Mouse (Mus musculus) A20 (cell line): ENCODE data around the gene Gpd2.

Source experiments
- DNase-seq: peaks from one replicate; pipeline ENCODE4 v3.0.0-alpha.2; 2011; ENCODE audit warnings: low read depth, low spot score

Gpd2 gene

DNA sequence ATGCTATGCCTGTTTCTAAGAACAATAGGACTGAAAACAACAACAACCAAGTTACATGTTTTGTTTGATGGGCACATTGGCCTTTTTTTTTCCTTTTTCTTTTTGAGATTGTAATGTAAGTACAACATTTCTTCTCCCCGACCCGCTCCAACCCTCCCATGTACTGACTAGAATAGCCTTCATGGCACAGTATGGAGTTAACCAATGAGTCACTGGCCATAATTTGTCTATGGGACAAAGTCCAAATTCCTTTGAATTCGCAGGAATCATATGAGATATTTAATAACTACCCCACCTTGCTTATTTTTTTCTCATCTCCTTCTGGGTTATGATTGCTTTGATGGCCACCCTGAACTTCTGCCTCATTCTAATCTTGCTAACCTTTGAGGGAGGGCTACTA, 12.7 kb downstream of the Gpd2 start:
- DNase-seq = no peak

DNA sequence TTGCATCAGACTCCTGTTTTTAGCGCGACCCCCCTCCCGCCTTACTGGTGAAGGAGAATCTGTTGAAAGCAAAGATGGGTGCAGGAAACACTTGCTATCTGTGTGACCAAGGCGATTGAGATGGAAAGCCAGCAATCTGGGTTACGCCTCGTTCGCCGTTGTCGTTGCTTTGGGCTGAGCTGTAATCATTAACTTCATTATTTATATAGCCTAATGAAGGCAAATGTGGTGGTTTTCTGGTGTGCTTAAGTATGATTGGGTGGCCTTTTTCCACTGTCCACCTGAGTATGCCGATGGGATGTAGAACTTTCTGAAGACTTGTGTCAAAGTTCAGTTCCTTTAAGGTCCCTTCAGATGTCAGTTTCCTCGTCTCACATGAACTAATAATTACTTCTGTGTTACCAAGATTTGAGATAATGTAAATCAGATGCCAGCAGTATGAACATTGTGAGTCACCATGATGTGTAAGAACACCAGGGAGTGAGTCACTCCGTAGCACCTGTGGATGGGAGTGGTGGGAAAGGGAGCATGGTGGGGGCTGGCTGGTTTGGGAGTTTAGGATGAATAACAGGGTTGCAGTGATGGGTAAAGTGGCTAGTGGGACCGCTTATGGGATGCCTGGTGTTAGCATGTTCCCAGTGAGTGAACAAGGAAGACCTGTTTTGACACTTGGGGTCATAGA, 14.3 kb downstream of the Gpd2 start:
- no peak for DNase-seq

DNA sequence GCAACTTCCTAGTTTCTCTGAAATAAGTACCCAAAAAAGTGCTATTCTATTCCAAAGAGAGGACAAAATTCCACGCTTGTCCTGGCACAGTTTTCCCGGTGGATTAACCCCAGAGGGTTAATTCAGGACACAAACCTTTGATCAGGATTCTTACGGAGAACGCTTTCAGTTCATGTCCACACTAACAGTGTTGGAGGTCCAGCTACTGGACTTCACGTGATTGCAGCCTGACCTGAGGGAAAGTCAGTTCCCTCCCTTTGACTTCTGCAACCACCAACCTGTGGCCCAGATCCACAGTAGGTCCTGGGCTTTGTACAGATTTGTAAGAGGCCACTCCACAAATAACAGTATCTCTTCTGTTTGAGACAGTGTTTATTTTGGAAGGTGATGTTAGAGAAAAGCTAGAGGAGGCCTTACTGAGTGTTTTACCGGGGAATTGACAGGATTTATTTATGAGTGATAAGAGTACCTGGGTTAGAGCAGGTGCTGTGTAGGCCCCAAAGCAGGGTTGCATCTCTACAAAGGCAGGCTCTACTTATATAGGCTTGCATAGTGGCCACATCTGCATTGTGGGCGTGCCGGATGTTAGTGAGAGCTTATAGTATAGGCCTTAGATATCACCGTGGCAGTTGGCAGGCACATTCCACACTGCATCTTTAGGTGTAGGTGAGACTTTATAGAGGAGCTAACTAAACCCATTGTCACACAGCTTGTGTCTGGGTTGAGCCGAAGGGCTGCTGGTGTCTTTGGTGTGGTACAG, 15.3 kb downstream of the Gpd2 start:
- DNase-seq = no peak

DNA sequence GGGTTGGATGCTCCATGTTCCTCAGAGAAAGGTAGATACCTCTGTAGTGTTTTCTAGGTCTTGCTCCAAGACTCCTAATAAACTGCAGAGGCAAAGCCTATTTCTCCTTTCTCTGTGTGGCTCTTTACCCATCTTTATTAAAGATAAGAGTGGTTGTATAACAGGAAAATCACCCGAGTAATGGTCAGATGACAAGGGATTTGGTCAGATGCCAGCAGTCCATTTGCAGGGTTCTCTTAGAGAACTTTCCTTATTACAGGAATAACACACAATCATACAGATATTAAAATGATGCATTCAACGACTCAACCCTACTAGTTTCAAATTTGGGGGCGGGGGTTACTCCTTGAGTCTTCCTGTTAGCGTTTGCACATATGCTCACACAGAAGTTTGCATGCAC, 16.8 kb downstream of the Gpd2 start:
- DNase-seq = no peak

DNA sequence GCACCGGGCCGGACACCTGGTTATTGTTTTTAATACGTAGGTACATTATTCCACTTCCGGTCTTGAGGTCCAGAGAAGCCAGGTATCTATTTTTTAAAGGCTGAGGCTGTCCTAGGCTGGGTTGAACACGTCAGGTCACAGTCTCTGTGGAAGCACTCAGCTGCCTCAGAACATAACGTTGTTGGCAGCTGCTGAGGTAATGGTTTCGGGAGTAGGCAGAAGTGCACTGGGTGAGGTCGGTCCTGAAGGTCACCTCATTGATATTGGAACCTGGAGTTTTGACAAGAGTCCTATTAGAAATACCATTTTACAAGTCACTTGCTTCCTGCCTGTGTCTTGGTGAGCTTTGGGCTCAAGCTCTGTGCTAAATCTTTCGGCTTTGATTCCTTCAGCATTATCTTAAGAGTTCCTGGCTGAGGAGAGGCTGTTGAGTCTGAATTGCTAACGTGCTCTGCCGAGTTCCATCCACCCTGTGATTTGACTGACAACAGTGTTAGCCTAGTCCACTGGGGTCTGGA, 17.8 kb downstream of the Gpd2 start:
- no peak for DNase-seq

DNA sequence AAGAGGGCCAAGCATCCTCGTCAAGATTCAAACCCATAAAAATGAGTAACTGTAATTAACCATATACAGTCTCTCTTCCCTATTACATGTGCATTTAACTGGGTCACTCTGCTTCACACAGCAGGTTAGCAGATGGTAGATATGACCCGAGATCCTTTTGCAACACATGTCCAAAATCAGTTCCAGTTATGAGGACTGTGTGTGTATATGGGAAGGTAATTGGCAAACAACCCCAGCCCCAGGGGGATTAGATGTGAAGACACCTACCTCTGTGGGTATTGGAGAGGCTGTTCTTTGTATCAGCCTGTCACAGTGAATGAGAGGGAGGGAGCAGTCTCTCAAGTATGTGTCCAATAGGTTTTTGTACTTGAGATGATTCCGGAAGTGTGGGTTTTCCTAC, 18.4 kb downstream of the Gpd2 start:
- DNase-seq = no peak

DNA sequence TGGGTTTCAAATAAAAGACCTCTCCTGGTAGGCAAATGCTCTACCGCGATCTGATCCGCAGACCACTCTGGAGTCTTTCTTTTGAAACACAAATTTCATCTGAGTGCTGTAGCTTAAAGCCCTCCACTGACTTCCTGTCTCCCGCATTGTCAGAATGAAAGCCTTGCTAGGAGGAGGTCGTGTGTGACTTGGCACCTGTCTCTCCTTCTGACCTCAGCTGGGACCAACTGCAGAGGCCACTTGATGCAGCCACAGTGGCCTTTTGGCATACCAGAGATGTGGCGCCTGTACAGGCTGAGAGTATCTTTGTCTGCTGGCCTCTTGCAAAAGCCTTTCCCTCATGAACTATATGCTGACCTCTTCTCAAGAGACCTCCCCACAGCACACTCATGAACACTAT, 19.0 kb downstream of the Gpd2 start:
- peak; percentile 64 for DNase-seq

DNA sequence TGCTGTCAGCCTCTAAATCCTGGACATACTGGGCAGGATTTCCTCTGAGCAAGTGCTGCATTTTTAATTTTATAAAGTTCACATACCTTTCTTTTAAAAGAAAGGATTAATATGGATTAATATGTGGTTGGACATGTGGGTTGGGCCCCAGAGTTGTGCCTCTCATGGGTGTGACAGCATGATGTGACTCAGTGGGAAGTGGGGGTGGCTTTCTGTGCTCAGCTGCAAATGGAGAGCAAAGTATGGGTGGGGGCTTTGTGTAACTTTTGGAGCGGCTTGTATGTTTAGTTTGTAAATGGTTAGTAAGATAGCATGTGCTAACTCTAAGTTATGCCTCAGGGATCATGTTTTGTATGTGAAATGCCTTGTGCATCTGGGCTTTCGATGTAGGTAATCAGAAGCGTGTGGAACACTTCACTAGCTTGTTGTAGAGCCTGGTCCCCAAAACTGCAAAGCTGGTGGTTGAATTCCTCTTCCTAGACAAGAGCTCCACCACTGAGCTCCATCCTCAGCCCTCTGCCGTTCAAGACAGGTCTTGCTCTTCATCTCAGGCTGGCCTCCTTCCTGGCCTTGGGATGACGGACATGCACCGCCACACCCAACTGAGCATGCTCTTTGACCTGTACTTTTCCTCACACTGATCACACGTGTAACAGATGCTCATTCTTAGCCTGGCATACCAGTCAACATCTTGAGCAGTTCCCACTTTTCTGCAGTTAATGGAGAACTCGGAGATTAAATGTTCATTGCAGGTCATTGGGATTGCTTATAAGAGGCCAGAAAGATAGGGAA, 24.0 kb downstream of the Gpd2 start:
- DNase-seq = no peak

DNA sequence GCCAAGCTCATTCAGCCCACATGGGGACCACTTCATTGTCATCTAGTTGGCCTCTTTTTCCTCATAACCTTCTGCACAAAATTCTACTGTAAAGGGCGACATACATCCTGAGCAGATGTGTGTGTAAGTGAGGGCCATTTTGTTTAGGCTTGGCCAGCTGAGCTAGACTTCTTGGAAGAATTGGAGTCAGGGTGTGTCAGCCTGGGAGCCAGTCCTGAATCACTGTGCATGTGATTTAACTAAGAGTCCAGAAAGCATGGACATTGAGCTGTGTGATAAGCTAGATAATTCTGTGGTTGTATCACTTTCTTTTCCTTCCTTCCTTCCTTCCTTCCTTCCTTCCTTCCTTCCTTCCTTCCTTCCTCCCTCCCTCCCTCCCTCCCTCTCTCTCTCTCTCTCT, 26.0 kb downstream of the Gpd2 start:
- DNase-seq = no peak

DNA sequence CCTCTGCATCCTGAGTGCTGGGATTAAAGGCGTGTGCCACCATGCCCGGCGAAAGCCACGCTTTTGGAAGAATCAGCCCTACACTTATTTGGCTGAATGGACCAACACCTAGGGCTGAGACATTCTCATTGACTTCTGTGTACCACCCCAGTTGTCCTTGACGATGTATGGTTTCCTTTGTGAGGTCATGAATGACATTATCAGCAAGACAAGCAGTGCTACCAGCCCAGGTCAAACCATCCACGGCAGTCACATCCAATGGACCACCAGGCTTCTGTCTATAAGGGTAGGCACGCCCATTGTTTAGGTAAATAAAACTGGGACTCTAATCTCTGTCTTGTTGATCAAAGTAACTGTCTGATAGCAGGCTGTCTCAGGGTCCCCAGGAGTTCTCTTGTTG, 27.5 kb downstream of the Gpd2 start:
- no peak for DNase-seq

DNA sequence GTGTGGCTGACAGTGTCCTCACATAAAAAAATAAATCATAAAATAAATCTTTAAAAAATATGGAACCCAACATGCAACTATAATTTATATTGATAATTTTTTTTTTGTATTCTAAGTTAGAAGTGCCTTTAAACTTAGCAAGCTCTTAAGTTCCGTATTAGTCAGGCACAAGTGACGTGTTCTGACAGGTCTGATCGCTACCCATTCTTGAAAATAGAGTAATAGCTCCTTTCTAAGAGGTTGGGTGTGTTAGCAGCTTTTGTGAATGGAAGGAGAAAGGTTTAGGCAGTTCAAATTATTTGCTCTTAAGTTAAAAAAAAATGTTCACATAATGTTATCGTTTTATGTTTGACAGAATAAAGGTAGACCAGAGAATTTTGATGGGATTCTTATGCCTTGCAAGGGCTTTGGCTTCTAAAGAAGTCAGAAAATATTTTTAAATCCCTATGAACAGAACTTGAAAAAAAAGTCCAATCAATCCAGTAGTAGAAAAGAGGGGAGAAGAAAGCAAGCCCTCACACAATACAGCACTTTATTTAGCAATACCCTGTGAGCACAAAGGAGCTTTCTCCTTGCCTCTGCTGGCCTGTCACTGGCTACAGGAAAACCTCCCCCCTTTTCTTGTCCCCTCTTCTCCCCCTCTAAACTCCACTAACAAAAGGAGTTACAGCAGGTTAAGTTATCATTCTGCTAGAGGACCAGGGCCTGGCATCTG, 29.4 kb downstream of the Gpd2 start:
- no peak for DNase-seq

DNA sequence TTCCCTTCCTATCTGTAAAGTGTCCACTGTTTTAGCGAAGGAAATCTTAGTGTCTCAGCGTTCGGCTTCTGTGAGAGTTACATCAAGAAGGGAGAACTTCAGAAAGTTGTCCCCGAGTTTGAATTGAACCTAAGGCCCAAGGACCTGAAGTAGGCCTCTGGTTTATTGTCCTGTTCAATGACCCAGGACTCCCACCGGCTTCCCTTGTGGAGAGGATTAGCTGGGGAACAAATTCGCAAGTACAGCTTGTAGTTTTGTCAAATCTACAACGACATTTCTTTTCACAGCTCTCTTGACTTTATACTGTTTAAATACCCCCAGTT, 29.9 kb downstream of the Gpd2 start:
- no peak for DNase-seq

DNA sequence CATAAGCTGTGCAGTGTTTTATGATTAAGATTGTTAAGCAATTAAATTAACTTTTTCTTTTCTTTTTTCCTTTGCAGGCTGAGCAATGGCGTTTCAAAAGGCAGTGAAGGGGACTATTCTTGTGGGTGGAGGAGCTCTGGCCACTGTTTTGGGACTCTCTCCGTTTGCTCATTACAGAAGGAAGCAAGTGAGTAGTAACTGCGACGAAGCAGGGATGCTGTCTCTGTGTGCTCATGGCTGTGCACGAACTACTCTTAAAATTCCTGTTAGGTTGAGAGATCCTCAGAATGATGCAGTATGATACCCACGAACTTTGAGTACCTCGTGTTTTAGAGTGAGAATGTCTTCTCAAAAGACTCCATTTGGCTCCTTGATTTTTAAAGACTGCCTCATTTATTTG, 30.5 kb downstream of the Gpd2 start:
- no peak for DNase-seq

DNA sequence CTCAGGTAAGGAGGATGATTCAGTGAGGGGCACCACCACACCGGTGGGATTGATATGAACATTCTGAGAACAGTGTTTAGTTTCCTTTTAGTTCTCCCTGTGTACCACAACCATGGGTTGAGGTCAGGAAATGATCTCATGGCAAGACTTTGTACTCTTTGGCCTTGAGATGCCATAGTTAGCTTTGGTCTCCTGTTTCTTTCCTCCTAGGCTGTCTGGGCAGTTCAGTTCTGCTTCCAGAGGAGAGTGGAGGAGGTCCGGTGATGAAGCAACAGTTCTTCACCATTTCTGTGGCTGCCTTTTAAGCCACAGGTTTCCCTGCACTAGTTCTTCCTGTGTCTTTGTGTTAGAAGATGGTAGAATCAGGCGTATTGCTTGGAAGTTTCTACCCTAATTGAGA, 31.4 kb downstream of the Gpd2 start:
- no peak for DNase-seq

DNA sequence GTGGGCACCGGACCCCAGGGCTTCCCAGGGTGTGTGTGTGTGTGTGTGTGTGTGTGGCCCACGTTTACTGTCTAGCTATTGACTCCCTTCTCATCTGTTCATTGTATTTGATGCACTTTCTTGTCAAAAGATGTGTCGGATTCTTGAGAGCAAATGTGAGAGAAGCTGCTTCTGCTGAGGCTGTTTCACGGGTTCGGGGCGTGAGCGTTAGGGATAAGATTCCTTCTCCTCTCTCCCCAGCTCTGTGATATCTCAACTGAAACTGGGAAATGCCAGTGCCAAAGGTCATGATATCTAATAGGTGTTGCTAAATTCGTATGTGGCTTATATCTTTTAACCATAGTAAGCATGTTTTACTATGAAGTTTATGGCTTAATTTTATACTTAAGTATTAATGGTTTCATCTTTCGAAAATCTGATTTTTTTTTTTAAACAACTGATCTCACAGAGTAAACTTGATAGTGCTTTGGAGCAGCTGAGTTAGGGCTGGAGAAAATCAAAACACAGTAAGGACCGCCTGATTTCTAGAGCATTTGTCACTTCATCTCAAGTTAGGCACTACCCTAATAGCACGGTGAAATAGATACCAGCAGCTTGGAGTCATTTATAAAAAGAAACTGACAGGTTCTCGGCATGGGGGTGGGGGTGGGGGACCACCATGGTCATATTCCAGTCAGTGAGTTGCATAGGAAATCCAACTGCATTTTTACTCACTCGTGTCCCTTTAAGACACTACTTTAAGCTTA, 32.4 kb downstream of the Gpd2 start:
- no peak for DNase-seq

DNA sequence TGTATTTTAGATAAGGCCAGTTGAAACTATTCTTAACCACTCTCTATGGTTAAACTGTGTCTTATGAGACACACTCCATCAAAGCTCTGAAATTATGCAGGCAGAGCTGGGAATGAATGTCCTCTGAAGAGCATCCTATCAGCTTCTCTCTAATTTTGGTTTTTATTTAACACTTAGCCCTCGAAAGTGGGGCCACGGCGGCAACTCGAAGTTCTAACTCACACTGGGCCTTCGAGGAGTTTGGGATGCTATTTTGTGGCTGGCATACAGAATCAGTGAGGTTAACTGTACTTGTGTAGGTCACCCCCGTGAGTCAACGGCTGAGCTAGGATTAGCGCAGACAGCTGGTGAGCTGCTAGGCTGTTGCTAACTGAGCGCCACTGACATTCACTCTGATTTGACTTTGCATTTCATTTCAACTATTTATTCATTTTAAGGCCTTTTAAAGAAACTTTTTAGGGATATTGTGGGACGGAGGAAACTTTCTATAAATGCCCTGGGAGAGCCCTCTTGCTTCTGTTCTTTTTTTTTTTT, 42.8 kb downstream of the Gpd2 start:
- no peak for DNase-seq

DNA sequence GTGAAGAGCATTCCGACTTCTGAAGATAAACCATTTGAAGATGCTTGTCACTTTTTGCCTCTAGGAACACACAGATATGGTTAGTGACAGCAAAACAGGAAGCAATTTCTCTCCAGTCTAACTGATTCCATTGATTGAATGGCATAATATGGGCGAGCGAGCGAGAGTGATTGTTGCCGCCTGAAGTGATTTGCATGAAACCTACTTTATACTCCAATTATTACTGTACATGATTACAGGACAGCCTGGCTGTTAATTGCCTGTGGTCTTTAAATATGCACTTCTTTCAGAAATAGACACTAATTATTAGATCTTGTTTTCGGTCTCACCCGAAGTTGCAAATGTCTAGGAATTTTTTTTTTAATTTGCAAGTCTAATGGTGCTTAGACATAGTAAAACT, 46.4 kb downstream of the Gpd2 start:
- DNase-seq = no peak

DNA sequence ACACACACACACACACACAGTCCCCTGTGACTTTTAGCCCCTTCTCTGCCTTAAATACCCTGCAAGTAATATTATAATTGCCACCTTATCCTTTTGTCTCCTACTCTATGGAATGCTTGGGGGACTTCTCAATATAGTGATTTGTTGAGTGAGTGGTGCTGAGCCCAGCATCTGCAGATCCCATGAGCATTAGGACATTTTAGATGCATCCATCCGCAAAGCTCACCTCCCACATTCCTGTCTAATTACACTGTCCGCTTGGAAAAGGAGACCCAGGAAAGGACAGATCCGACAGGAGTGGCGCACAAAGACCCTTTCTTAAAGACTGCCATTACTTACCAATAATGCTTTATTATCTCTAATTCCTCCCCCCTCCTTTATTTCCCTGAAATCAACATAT, 47.8 kb downstream of the Gpd2 start:
- no peak for DNase-seq

DNA sequence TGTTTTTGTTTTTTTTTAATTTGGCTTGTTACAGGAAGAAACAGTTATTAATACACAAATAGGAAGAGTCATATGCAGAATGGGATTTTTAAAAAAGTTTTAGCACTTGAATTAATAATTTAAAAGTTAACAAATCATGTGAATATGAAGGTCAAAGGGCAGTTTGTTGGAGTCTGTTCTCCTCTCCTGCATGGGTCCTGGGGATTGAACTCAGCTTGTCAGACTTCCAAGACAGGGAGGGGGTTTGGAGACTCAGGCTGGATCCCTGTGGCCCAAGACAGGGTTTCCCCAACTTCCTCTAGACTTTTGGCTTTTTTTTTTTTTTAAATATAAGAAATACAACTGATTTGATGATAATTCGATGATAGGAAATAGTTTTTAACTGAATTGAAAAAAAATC, 50.6 kb downstream of the Gpd2 start:
- DNase-seq = no peak

DNA sequence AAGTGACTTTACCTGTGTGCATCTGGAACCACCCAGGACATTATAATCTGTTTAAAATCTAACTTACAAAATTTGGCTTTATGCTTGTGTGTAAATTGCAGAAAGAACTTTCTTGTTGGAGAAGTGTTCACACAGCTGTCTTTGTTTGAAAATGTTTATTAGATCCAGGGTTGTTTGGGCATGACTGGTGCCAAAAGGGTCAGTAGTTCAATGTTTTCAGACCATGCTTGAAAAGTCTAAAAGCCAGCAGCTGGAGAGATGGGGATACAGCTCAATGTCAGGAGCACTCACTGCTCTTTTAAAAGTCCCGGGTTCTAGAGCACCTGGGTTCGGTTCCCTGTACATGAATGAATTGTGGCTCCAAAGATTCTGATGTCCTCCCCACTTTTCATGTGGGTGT, 56.1 kb downstream of the Gpd2 start:
- no peak for DNase-seq

DNA sequence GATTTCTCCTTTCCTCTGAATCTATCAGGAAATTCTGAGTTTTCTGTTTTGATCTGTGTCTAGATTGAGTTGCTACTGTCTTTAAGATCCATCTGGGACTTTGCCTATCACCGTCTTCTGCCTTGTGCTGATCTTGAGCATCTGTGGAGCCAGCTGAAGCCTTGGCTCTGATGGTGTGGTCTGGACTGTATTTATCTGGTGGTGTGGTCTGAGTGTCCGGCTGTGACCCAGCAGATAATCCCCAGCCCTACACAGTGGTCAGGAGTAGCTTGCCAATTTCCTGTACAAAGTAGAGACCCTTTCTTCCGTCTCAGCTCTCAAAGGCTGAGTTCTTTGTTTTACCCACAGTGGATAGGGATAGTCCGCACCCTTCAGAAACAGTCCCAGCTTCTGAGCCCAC, 58.6 kb downstream of the Gpd2 start:
- DNase-seq = no peak
